Mouse (Mus musculus): ENCODE results near the gene Phactr4. TPM values are rescaled to one million over a fixed set of nuclear protein-coding genes. Genes with fewer than 3 reads are reported as not detected.
A peak's percentile ranks its signal among the peaks of the same experiment; 100 is the strongest.

Gene Phactr4
- polyA plus RNA-seq, 1 experiment from 2014 or later: 20.2 TPM

DNA sequence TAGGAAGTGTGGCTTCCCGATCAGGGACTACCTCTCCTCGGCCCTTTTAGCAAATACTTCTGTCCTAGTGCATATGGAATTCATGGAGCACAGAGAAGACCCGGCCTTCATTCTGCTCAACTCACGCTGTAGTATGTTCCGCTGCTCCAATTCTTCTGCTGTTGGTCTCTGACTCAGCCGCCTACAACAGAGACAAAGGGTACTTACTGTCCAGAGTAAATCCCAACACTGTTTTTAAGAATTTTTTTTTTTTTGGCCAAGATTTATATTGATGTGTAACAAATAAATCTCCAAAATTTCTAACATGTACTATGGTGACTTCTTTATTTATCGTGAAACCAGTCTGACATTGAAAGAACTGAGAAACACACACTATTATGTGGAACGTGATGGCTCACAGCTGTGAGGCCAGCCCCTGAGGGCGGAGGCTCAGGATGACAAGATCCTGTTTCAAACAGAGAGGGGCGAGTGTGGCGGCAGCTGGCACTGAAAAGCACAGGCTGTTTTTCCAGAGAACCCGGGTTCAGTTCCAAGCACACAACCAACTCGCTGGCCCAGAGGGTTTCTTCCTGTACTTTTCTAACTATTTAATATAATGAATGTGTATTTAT is 56.7 kb downstream of the Phactr4 start:
- Histone ChIP-seq H3K9ac (ENCODE audit: low read length) (no peak overlapping the region), H3K9me3 (ENCODE audit: control insufficient read depth, low read length) (no peaks in the 10 kb centered on the region), H3K27ac (replicated peaks in 1 of 2; ENCODE audit: control insufficient read depth in 1 of 2, insufficient read depth in 1 of 2, low read depth in 2 of 2, low read length in 2 of 2) (no peak overlapping the region), H3K27me3 (ENCODE audit: control insufficient read depth, insufficient read depth, low read length) (no peaks in the 10 kb centered on the region), H3K36me3 (ENCODE audit: control insufficient read depth, insufficient read depth, low read length) (peaks cover 99% of the 10 kb centered on the region), H3K4me1 (ENCODE audit: control insufficient read depth in 2 of 2, insufficient read depth in 2 of 2, low read length in 2 of 2) (no peaks in the 10 kb centered on the region), H3K4me2 (ENCODE audit: low read length) (no peak overlapping the region), H3K4me3 (ENCODE audit: control insufficient read depth in 1 of 2, insufficient read depth in 1 of 2, low read depth in 1 of 2, low read length in 2 of 2) (no peak overlapping the region)
- WGBS: 85% methylated on average over 13 of the region's 13 CpGs
- no peak for ATAC-seq (ENCODE audit: insufficient number of reproducible peaks, insufficient read depth, low FRiP score, low read depth)

DNA sequence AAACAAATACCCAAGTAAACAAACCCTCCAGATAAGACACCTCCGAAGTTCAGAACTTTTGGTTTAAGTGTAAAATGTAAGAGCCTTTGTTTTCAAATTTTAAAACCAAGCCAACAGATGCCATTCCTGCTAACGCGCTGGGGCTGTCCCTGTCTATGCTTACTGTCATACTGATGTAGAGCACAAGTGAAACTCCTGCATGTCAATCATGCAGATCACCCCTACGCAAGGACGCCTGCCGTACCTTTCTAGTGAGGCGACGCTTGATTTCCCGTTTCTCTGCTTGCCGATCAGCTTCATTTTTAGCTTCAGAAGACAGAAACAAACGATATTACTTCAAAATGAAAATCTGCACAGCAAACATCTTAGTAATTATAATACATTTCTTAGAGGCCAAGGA is 58.8 kb downstream of the Phactr4 start:
- WGBS: 95% methylated on average over 11 of the region's 11 CpGs
- H3K27me3 ChIP-seq (ENCODE audit: control insufficient read depth, insufficient read depth, low read length): no peaks in the 10 kb centered on the region
- H3K4me1 ChIP-seq (ENCODE audit: control insufficient read depth in 2 of 2, insufficient read depth in 2 of 2, low read length in 2 of 2): no peaks in the 10 kb centered on the region
- ATAC-seq (ENCODE audit: insufficient number of reproducible peaks, insufficient read depth, low FRiP score, low read depth): no peak
- H3K9me3 ChIP-seq (ENCODE audit: control insufficient read depth, low read length): no peaks in the 10 kb centered on the region
- H3K27ac ChIP-seq (replicated peaks in 1 of 2; ENCODE audit: control insufficient read depth in 1 of 2, insufficient read depth in 1 of 2, low read depth in 2 of 2, low read length in 2 of 2): no peak overlapping the region
- no peak overlapping the region for H3K4me3 ChIP-seq (ENCODE audit: control insufficient read depth in 1 of 2, insufficient read depth in 1 of 2, low read depth in 1 of 2, low read length in 2 of 2)
- H3K9ac ChIP-seq (ENCODE audit: low read length): no peak overlapping the region
- H3K4me2 ChIP-seq (ENCODE audit: low read length): no peak overlapping the region
- H3K36me3 ChIP-seq (ENCODE audit: control insufficient read depth, insufficient read depth, low read length): peaks cover 99% of the 10 kb centered on the region

DNA sequence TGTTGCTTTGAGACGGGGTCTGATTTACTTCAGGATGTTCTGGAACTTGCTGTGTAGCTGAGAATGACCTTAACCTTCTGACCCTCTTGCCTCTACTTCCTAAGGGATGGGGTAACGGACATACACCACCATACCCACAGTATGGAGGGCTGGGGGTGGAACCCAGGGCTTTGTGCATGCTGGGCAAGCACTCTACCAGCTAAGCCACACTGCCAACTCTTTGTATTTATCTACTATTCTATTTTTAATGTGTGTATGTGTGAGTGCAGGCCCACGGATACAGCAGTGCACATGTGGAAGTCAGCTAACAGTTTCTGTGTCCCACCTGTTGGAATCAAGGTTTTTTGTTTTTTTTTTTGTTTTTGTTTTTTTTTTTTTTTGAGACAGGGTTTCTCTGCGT is 62.8 kb downstream of the Phactr4 start:
- Histone ChIP-seq H3K4me3 (ENCODE audit: control insufficient read depth in 1 of 2, insufficient read depth in 1 of 2, low read depth in 1 of 2, low read length in 2 of 2) (no peak overlapping the region), H3K4me1 (ENCODE audit: control insufficient read depth in 2 of 2, insufficient read depth in 2 of 2, low read length in 2 of 2) (no peaks in the 10 kb centered on the region), H3K27ac (replicated peaks in 1 of 2; ENCODE audit: control insufficient read depth in 1 of 2, insufficient read depth in 1 of 2, low read depth in 2 of 2, low read length in 2 of 2) (peak overlapping the region in 1 of 2 experiments; percentile 53; a peak in 3 of 4 replicates), H3K27me3 (ENCODE audit: control insufficient read depth, insufficient read depth, low read length) (no peaks in the 10 kb centered on the region), H3K4me2 (ENCODE audit: low read length) (no peak overlapping the region), H3K9me3 (ENCODE audit: control insufficient read depth, low read length) (no peaks in the 10 kb centered on the region), H3K9ac (ENCODE audit: low read length) (no peak overlapping the region), H3K36me3 (ENCODE audit: control insufficient read depth, insufficient read depth, low read length) (peaks cover 89% of the 10 kb centered on the region)
- 68% methylated on average over 4 of the region's 4 CpGs for WGBS
- ATAC-seq (ENCODE audit: insufficient number of reproducible peaks, insufficient read depth, low FRiP score, low read depth): no peak

DNA sequence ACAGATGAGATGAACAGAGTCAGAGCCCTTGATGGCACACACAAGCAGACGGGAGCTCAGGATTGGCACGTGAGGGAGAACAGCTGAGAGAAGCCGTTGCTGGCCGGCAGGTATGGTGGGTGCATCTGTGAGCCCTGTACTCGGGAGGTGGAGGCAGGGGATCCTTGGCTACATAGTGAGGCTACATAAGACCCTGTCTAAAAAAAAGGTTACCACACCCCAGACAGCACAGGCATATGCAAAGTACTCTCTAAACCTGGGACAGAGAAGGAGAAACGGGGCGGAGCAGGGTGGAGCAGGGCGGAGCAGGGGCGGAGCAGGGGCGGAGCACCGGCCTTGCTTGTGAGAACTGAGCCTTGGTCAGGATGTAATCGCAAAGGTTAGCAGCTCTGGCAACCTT is 66.1 kb downstream of the Phactr4 start:
- 42% methylated on average over 12 of the region's 12 CpGs for WGBS
- H3K9ac ChIP-seq (ENCODE audit: low read length): no peak overlapping the region
- no peak for ATAC-seq (ENCODE audit: insufficient number of reproducible peaks, insufficient read depth, low FRiP score, low read depth)

DNA sequence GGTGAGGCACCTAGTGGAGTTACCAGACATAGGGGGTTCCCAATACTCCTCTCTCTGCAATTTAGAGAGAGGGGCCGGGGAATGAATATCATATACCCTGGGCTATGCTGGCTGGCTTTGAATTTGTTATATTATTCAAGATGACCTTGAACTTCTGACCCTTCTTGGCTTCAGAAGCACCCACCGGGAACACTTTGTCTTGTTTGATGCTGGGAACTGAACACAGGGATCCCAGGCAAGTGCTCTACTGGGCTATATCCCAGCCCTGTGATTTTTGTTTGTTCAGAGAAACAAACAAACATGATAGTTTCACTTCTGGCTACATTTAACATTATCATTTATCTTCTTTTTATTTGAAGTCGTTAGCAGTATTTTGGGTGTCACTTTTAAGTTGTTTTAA is 66.9 kb downstream of the Phactr4 start:
- no peak for ATAC-seq (ENCODE audit: insufficient number of reproducible peaks, insufficient read depth, low FRiP score, low read depth)
- Histone ChIP-seq H3K36me3 (ENCODE audit: control insufficient read depth, insufficient read depth, low read length) (peaks cover 67% of the 10 kb centered on the region), H3K9me3 (ENCODE audit: control insufficient read depth, low read length) (no peaks in the 10 kb centered on the region), H3K4me1 (ENCODE audit: control insufficient read depth in 2 of 2, insufficient read depth in 2 of 2, low read length in 2 of 2) (peaks cover 0 to 12% of the 10 kb centered on the region in 2 experiments; a peak in 1 of 4 replicates), H3K27me3 (ENCODE audit: control insufficient read depth, insufficient read depth, low read length) (no peaks in the 10 kb centered on the region), H3K4me2 (ENCODE audit: low read length) (no peak overlapping the region), H3K4me3 (ENCODE audit: control insufficient read depth in 1 of 2, insufficient read depth in 1 of 2, low read depth in 1 of 2, low read length in 2 of 2) (no peak overlapping the region), H3K27ac (replicated peaks in 1 of 2; ENCODE audit: control insufficient read depth in 1 of 2, insufficient read depth in 1 of 2, low read depth in 2 of 2, low read length in 2 of 2) (no peak overlapping the region), H3K9ac (ENCODE audit: low read length) (no peak overlapping the region)
- WGBS: 81% methylated on average over 3 of the region's 3 CpGs

More for the DNA sequence above, 66.1 kb downstream of the Phactr4 start:
- Histone ChIP-seq H3K27me3 (ENCODE audit: control insufficient read depth, insufficient read depth, low read length) (no peaks in the 10 kb centered on the region), H3K27ac (replicated peaks in 1 of 2; ENCODE audit: control insufficient read depth in 1 of 2, insufficient read depth in 1 of 2, low read depth in 2 of 2, low read length in 2 of 2) (no peak overlapping the region), H3K4me3 (ENCODE audit: control insufficient read depth in 1 of 2, insufficient read depth in 1 of 2, low read depth in 1 of 2, low read length in 2 of 2) (no peak overlapping the region), H3K36me3 (ENCODE audit: control insufficient read depth, insufficient read depth, low read length) (peaks cover 67% of the 10 kb centered on the region), H3K9me3 (ENCODE audit: control insufficient read depth, low read length) (no peaks in the 10 kb centered on the region), H3K4me1 (ENCODE audit: control insufficient read depth in 2 of 2, insufficient read depth in 2 of 2, low read length in 2 of 2) (peaks cover 0 to 9% of the 10 kb centered on the region in 2 experiments; a peak in 1 of 4 replicates), H3K4me2 (ENCODE audit: low read length) (no peak overlapping the region)

DNA sequence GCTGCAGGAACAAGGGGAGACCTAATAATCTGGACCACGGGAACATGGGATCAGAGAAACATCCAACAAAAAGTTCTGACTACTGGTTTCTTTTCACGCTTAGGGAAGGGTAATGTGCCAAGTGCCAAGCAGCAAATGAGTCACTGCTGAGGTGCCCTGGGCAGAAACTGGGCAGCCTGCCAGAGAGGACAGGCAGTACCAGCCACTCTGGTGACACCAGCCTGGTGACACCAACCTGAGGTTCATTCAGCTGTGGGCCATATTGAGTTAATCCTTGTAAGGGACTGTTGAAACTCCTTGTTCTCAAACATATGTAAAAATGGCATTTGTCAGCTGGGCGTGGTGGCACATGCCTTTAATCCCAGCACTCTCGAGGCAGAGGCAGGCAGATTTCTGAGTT is 67.7 kb downstream of the Phactr4 start:
- Histone ChIP-seq H3K36me3 (ENCODE audit: control insufficient read depth, insufficient read depth, low read length) (peaks cover 62% of the 10 kb centered on the region), H3K4me2 (ENCODE audit: low read length) (no peak overlapping the region)
- no peak for ATAC-seq (ENCODE audit: insufficient number of reproducible peaks, insufficient read depth, low FRiP score, low read depth)

DNA sequence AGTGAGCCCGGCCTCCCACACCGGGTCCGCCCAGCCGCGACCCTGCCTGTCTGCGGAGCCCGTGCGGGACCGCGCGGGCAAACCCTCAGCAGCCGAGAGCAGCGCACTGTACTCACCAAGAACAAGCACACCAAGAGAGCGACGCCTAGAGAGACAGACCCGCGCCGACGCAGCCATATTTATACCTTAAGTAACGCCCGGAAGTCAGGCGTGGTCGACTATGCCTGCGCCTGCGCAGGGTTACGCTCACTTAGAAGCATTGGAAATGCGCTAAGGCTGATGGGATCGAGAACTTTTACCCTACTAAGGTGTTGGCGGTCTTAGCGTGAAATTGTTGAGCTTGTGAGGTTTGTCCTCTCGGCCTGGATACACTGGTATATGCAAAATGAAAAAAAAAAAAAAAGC is 68.8 kb downstream of the Phactr4 start, which contains the start of gene Rcc1:
Gene Rcc1 (minus strand): TSS at position 125 of the 405 bp plus-strand sequence.
- peak; percentile 88 for ATAC-seq (ENCODE audit: insufficient number of reproducible peaks, insufficient read depth, low FRiP score, low read depth)
- no peaks in the 10 kb centered on the region for H3K27me3 ChIP-seq (ENCODE audit: control insufficient read depth, insufficient read depth, low read length)
- H3K9me3 ChIP-seq (ENCODE audit: control insufficient read depth, low read length): no peaks in the 10 kb centered on the region
- peaks cover 51% of the 10 kb centered on the region for H3K36me3 ChIP-seq (ENCODE audit: control insufficient read depth, insufficient read depth, low read length)
- peak within 1 kb of the TSS; percentile 87 to 95 for H3K27ac ChIP-seq (replicated peaks in 1 of 2; ENCODE audit: control insufficient read depth in 1 of 2, insufficient read depth in 1 of 2, low read depth in 2 of 2, low read length in 2 of 2)
- peaks cover 0 to 12% of the 10 kb centered on the region in 2 experiments; a peak in 1 of 4 replicates for H3K4me1 ChIP-seq (ENCODE audit: control insufficient read depth in 2 of 2, insufficient read depth in 2 of 2, low read length in 2 of 2)
- peak within 1 kb of the TSS; percentile 73 to 80 for H3K4me3 ChIP-seq (ENCODE audit: control insufficient read depth in 1 of 2, insufficient read depth in 1 of 2, low read depth in 1 of 2, low read length in 2 of 2)
- H3K9ac ChIP-seq (ENCODE audit: low read length): peak within 1 kb of the TSS; percentile 95
- peak within 1 kb of the TSS; percentile 81 for H3K4me2 ChIP-seq (ENCODE audit: low read length)
- WGBS: under 1% methylated on average over 31 of the region's 31 CpGs

More for the DNA sequence above, 67.7 kb downstream of the Phactr4 start:
- H3K9me3 ChIP-seq (ENCODE audit: control insufficient read depth, low read length): no peaks in the 10 kb centered on the region
- H3K27ac ChIP-seq (replicated peaks in 1 of 2; ENCODE audit: control insufficient read depth in 1 of 2, insufficient read depth in 1 of 2, low read depth in 2 of 2, low read length in 2 of 2): no peak overlapping the region
- no peaks in the 10 kb centered on the region for H3K27me3 ChIP-seq (ENCODE audit: control insufficient read depth, insufficient read depth, low read length)
- WGBS: 87% methylated on average over 4 of the region's 4 CpGs
- no peak overlapping the region for H3K9ac ChIP-seq (ENCODE audit: low read length)
- H3K4me3 ChIP-seq (ENCODE audit: control insufficient read depth in 1 of 2, insufficient read depth in 1 of 2, low read depth in 1 of 2, low read length in 2 of 2): no peak overlapping the region
- peaks cover 0 to 12% of the 10 kb centered on the region in 2 experiments; a peak in 1 of 4 replicates for H3K4me1 ChIP-seq (ENCODE audit: control insufficient read depth in 2 of 2, insufficient read depth in 2 of 2, low read length in 2 of 2)

DNA sequence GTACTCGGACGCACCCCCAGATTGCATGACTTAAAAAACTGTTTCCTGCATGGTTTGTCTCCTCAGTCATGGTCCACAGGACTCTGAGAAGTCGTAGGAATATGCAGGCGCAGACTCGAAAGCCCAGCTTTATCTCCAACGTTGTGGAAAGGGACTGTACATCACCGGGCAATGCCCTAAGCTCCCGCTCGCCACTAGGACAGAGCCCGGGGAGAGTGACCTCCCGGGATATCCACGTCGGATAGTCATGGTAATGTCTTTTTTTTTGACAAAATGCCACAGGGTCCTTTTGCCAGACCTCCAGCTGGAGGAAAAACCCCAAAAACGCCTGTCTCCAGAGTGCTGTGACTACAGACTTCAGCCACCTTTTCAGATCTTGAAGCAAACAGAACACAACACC is 69.5 kb downstream of the Phactr4 start:
- no peak for ATAC-seq (ENCODE audit: insufficient number of reproducible peaks, insufficient read depth, low FRiP score, low read depth)
- peak overlapping the region; percentile 95 for H3K9ac ChIP-seq (ENCODE audit: low read length)
- WGBS: 0% methylated on average over 14 of the region's 14 CpGs
- H3K27me3 ChIP-seq (ENCODE audit: control insufficient read depth, insufficient read depth, low read length): no peaks in the 10 kb centered on the region
- peak overlapping the region; percentile 81 for H3K4me2 ChIP-seq (ENCODE audit: low read length)
- peaks cover 0 to 12% of the 10 kb centered on the region in 2 experiments; a peak in 1 of 4 replicates for H3K4me1 ChIP-seq (ENCODE audit: control insufficient read depth in 2 of 2, insufficient read depth in 2 of 2, low read length in 2 of 2)
- H3K9me3 ChIP-seq (ENCODE audit: control insufficient read depth, low read length): no peaks in the 10 kb centered on the region
- H3K27ac ChIP-seq (replicated peaks in 1 of 2; ENCODE audit: control insufficient read depth in 1 of 2, insufficient read depth in 1 of 2, low read depth in 2 of 2, low read length in 2 of 2): peak overlapping the region; percentile 87 to 95
- peaks cover 44% of the 10 kb centered on the region for H3K36me3 ChIP-seq (ENCODE audit: control insufficient read depth, insufficient read depth, low read length)
- peak overlapping the region; percentile 73 to 80 for H3K4me3 ChIP-seq (ENCODE audit: control insufficient read depth in 1 of 2, insufficient read depth in 1 of 2, low read depth in 1 of 2, low read length in 2 of 2)

All from heart, embryonic 14.5 days (tissue).